Comparison of ENCODE assay signal across 8 mouse cellular contexts in genomic region chr1:60409168-60409828, GRCm38 (mm10). TPM values are rescaled to one million over a fixed set of nuclear protein-coding genes. Genes with fewer than 3 reads are reported as not detected.
DNase-seq lines count a peak whose midpoint lies in the region; ATAC-seq and TF ChIP-seq lines count a peak whose summit lies in the region.

TSS of gene Abi2 (plus strand) at chr1:60409619.

- no peaks in the 10 kb centered on the region for H3K27me3 ChIP-seq in MEL (ENCODE audit: control insufficient read depth in 1 of 2, insufficient read depth in 2 of 2, low read length in 2 of 2)
- H3K27me3 ChIP-seq in forebrain, postnatal 0 days (ENCODE audit: insufficient read depth, low read length), result no peaks in the 10 kb centered on the region

- peaks cover 27% of the 10 kb centered on the region for H3K79me2 ChIP-seq in MEL (ENCODE audit: control insufficient read depth, insufficient read depth, low read length, poor library complexity)

- peak within 1 kb of the TSS; percentile 60 for H3K4me2 ChIP-seq in forebrain, postnatal 0 days (ENCODE audit: low read depth)

- 1% methylated on average over 30 of the region's 69 CpGs for WGBS in forebrain, postnatal 0 days
- under 1% methylated on average over 55 of the region's 69 CpGs for WGBS in lung, adult 2 months

- peak in 1 of 2 experiments; percentile 50; a peak in 2 of 4 replicates for TF ChIP-seq EP300 in MEL (IDR thresholded peaks at IDR 0.05; ENCODE audit: low read depth in 1 of 2, low read length in 2 of 2)

- H3K9ac ChIP-seq in MEL (ENCODE audit: control insufficient read depth, low read depth, low read length, poor library complexity, severe bottlenecking), result peak within 1 kb of the TSS; percentile 93
- H3K9ac ChIP-seq in forebrain, postnatal 0 days, result peak within 1 kb of the TSS; percentile 96

- no peak for TF ChIP-seq RAD21 in MEL (IDR thresholded peaks at IDR 0.05; ENCODE audit: low read depth, low read length)

- peaks cover 0 to 30% of the 10 kb centered on the region in 2 experiments; a peak in 2 of 4 replicates for H3K36me3 ChIP-seq in MEL (ENCODE audit: control insufficient read depth in 1 of 2, insufficient read depth in 2 of 2, low read length in 2 of 2)
- no peaks in the 10 kb centered on the region for H3K36me3 ChIP-seq in forebrain, postnatal 0 days (ENCODE audit: insufficient read depth)

- peak within 1 kb of the TSS; percentile 77 for H3K27ac ChIP-seq in MEL (ENCODE audit: control insufficient read depth, low read depth, low read length)
- H3K27ac ChIP-seq in forebrain, postnatal 0 days (ENCODE audit: low read depth, low read length), result peak within 1 kb of the TSS; percentile 98
- peak within 1 kb of the TSS; percentile 98 for H3K27ac ChIP-seq in layer of hippocampus, adult 2 months

- no peaks in the 10 kb centered on the region for H3K9me3 ChIP-seq in MEL (replicated peaks; ENCODE audit: insufficient read depth, low read length)
- no peaks in the 10 kb centered on the region for H3K9me3 ChIP-seq in forebrain, postnatal 0 days (ENCODE audit: low read length)

- peak; percentile 89 for DNase-seq in MEL (ENCODE audit: low read depth, low spot score)
- DNase-seq in cerebellum, adult 18-20 months, result peak; percentile 91 to 95
- peak; percentile 97 for DNase-seq in forebrain, postnatal 0 days
- peak; percentile 95 for DNase-seq in heart, postnatal 4 days
- DNase-seq in layer of hippocampus, adult 2 months (ENCODE audit: low spot score in 2 of 2), result peak; percentile 92 to 93
- DNase-seq in lung, adult 2 months, result peak; percentile 84
- peak; percentile 68 to 72 for DNase-seq in thymus, adult 18-20 months

- peaks cover 5 to 12% of the 10 kb centered on the region in 2 experiments; a peak in 3 of 4 replicates for H3K4me1 ChIP-seq in MEL (ENCODE audit: control insufficient read depth in 1 of 2, insufficient read depth in 2 of 2, low read length in 2 of 2)
- peaks cover 4% of the 10 kb centered on the region; the same call in 1 of the 2 replicates for H3K4me1 ChIP-seq in forebrain, postnatal 0 days (ENCODE audit: insufficient read depth)
- H3K4me1 ChIP-seq in lung, adult 2 months (ENCODE audit: control insufficient read depth, insufficient read depth, low read length), result peaks cover 3% of the 10 kb centered on the region

- peak in 1 of 2 experiments; percentile 63; a peak in 2 of 4 replicates for TF ChIP-seq POLR2A in MEL (IDR thresholded peaks at IDR 0.05; ENCODE audit: control insufficient read depth in 1 of 2, insufficient read depth in 1 of 2, low read depth in 1 of 2, low read length in 2 of 2, poor library complexity in 1 of 2)
- TF ChIP-seq POLR2A in lung, adult 2 months (IDR thresholded peaks at IDR 0.05; ENCODE audit: borderline replicate concordance, extremely low read depth, low read depth, low read length), result peak; percentile 59; the same call in 1 of the 2 replicates

- ATAC-seq in forebrain, postnatal 0 days, result peak; percentile 91
- ATAC-seq in neutrophil, adult 5-6 weeks (ENCODE audit: extremely low read depth, insufficient number of reproducible peaks, low FRiP score, poor library complexity, severe bottlenecking), result peak; percentile 62

- no peak for TF ChIP-seq CTCF in MEL (IDR thresholded peaks at IDR 0.05 in 2 of 3, conservative IDR thresholded peaks at IDR 0.05 in 1 of 3; ENCODE audit: control insufficient read depth in 1 of 3, insufficient read depth in 1 of 3, low read depth in 2 of 3, low read length in 3 of 3, poor library complexity in 1 of 3, severe bottlenecking in 1 of 3)
- no peak for TF ChIP-seq CTCF in forebrain, postnatal 0 days (IDR thresholded peaks at IDR 0.05; ENCODE audit: low read depth)
- no peak for TF ChIP-seq CTCF in layer of hippocampus, adult 2 months (conservative IDR thresholded peaks at IDR 0.05)
- TF ChIP-seq CTCF in lung, adult 2 months (IDR thresholded peaks at IDR 0.05; ENCODE audit: insufficient read depth, low read length), result no peak

- peak within 1 kb of the TSS; percentile 76 to 96 for H3K4me3 ChIP-seq in MEL (ENCODE audit: control insufficient read depth in 1 of 2, insufficient read depth in 1 of 2, low read depth in 2 of 2, low read length in 2 of 2)
- H3K4me3 ChIP-seq in forebrain, postnatal 0 days (ENCODE audit: low read depth, low read length), result peak within 1 kb of the TSS; percentile 99
- H3K4me3 ChIP-seq in layer of hippocampus, adult 2 months, result peak within 1 kb of the TSS; percentile 78
- H3K4me3 ChIP-seq in lung, adult 2 months (replicated peaks; ENCODE audit: extremely low read depth, low read depth, low read length), result peak within 1 kb of the TSS; percentile 91

TF ChIP-seq in MEL, 35 proteins besides CTCF, POLR2A, EP300 and RAD21:
- peak; percentile 28; the same call in 1 of the 2 replicates for TF ChIP-seq TCF12 (IDR thresholded peaks at IDR 0.05; ENCODE audit: low read depth, low read length)
- peak; percentile 25; the same call in 1 of the 2 replicates for TF ChIP-seq CHD2 (IDR thresholded peaks at IDR 0.05; ENCODE audit: low read length)
- peak; percentile 95 for TF ChIP-seq MAZ (IDR thresholded peaks at IDR 0.05; ENCODE audit: low read depth, low read length)
- peak; percentile 31 for TF ChIP-seq MXI1 (IDR thresholded peaks at IDR 0.05; ENCODE audit: low read depth, low read length)
- TF ChIP-seq NELFE (IDR thresholded peaks at IDR 0.05; ENCODE audit: low read depth, low read length), result peak; percentile 39
- TF ChIP-seq RCOR1 (IDR thresholded peaks at IDR 0.05; ENCODE audit: low read depth, low read length), result no peak
- no peak for TF ChIP-seq ZKSCAN1 (IDR thresholded peaks at IDR 0.05; ENCODE audit: low read depth, low read length)
- TF ChIP-seq NRF1 (IDR thresholded peaks at IDR 0.05; ENCODE audit: insufficient read depth, low read depth, low read length, poor library complexity, severe bottlenecking), result peak; percentile 67
- peak; percentile 69 for TF ChIP-seq SIN3A (IDR thresholded peaks at IDR 0.05; ENCODE audit: low read length)
- TF ChIP-seq GABPA (IDR thresholded peaks at IDR 0.05; ENCODE audit: low read depth, low read length), result no peak
- TF ChIP-seq ELF1 (IDR thresholded peaks at IDR 0.05; ENCODE audit: low read depth, low read length), result peak; percentile 36; the same call in 1 of the 2 replicates
- TF ChIP-seq MAX (IDR thresholded peaks at IDR 0.05; ENCODE audit: low read length), result peak; percentile 18; the same call in 1 of the 2 replicates

RNA-seq across cellular contexts. Expression of gene Abi2, which starts in this region (rescaled TPM):
- total RNA-seq in MEL (2012; rRNA removed), result 15.0 and 21.7 TPM in 2 replicates
- 10 to 100 TPM; 16.0 to 75.2 TPM for polyA plus RNA-seq in MEL (2012; ENCODE audit: insufficient read depth in 1 of 2, insufficient read length in 2 of 2, low read depth in 1 of 2, low replicate concordance in 2 of 2, missing spikeins in 1 of 2)
- total RNA-seq in forebrain, postnatal 0 days (2014; rRNA removed), result 300 and 336 TPM in 2 replicates
- 99.5 and 116 TPM in 2 replicates for polyA plus RNA-seq in forebrain, postnatal 0 days (2015; fragmentation: Nextera tagmentation; extraction: Ambion mirVana)
- 10 to 100 TPM; 40.6 to 47.6 TPM for total RNA-seq in heart, postnatal 4 days (2021)
- 100 to 1,000 TPM; 367 to 372 TPM for total RNA-seq in layer of hippocampus, adult 2 months (2021)
- 5.0 and 5.4 TPM in 2 replicates for polyA plus RNA-seq in lung, adult 2 months (2012; rRNA removed)
- 3.4 and 5.4 TPM in 2 replicates for total RNA-seq in neutrophil, adult 5-6 weeks (2017)

Comparison
In these comparisons a context has a peak if more than half of its experiments do, and no peak if none do; other contexts are left out.
1. Peak in every context shown above with its lines: DNase-seq, ATAC-seq, H3K4me3 ChIP-seq and H3K27ac ChIP-seq.